Mouse (Mus musculus) erythroblast, embryonic 14.5 days (primary cell): ENCODE measurements around the gene Hpd.

Source experiments
- GATA1 ChIP-seq: IDR thresholded peaks from 2 replicates; pipeline ENCODE4 v1.6.1; 2012; ENCODE audit warnings: low read length, inconsistent platforms, mixed read lengths
- TAL1 ChIP-seq: IDR thresholded peaks from 3 replicates; pipeline ENCODE4 v1.6.1; 2012; ENCODE audit warnings: low read length, inconsistent platforms, mixed read lengths

DNA sequence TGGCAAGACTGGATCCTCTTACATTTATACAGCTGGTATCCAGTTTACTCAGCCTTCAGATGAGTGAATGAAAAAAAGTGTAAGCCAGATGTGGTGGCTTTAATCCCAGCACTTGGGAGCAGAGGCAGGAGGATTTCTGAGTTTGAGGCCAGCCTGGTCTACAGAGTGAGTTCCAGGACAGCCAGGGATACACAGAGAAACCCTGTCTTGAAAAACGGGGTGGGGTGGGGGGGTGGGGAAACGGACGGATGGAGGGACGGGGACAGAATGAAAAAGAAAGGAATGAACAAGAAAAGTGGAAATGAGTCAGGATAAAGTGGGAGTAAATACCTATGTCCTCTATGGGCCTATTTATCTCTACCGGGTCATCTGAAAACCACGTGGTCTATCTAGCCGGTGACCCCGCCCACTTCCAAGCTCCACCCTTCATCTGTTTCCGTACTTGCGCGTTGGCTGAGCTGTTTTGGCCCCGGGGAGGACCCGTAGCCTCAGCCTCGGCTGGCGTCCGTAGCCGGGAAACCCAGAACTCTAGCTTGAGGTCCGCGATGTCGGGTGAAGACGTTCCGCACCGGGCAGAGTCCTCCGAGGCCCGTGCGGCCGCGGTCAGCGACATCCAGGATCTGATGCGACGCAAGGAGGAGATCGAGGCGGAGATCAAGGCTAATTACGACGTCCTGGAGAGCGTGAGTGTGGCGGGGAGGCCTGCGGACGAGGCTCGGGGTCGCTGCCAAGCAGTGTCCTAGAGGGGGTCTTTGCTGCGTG lies 45.4 kb upstream of the Hpd start:
- no peak for TF ChIP-seq TAL1
- TF ChIP-seq GATA1 = peak; percentile 97
